Mouse (Mus musculus): ENCODE data around the gene Mapkapk2. TPM values are rescaled to one million over a fixed set of nuclear protein-coding genes. Genes with fewer than 3 reads are reported as not detected.

Mapkapk2 gene
- total and polyA plus RNA-seq, 3 experiments: 196 to 363 (median 283) TPM

DNA sequence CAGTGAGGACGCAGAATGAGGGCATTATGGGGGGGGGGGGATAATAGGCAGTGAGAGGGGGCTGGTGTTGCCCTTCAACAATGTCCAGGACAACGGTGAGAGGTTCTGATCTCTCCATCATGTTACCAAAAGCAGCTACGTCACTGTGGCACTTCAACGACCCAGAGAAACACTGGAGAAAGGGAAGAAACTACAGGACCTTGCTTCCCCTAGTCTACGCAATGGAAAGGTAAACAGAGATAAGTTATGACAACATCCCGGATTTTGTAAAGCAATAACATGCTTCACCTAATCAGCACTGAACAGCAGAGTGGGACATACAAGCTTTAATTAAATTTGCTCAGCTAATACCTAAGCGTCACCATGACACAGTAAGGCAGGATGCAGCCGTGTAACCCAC, 3.7 kb downstream of the Mapkapk2 start:
- intact Hi-C loops (cut with DNase I): loop anchor here (10.0 kb wide), 1 partner anchor 379 kb away; the partner anchor contains the start of genes Gm29427 and Yod1
- WGBS: 46% methylated on average over 8 of the region's 8 CpGs
- Histone ChIP-seq H3K36me3 (ENCODE audit: control insufficient read depth, insufficient read depth, low read length) (peaks cover 14% of the 10 kb centered on the region), H3K27me3 (ENCODE audit: control insufficient read depth, insufficient read depth, low read length) (no peaks in the 10 kb centered on the region), H3K27ac (peak overlapping the region; percentile 87), H3K9ac (ENCODE audit: low read depth, low read length) (no peak overlapping the region), H3K4me1 (ENCODE audit: control insufficient read depth, insufficient read depth, low read length) (peaks cover 41% of the 10 kb centered on the region), H3K4me3 (no peak overlapping the region), H3K79me2 (replicated peaks; ENCODE audit: control insufficient read depth, insufficient read depth, low read length) (peaks cover 11% of the 10 kb centered on the region)
- no peak for TF ChIP-seq POLR2A (IDR thresholded peaks at IDR 0.05; ENCODE audit: insufficient read depth, low read depth, low read length)
- no peak for TF ChIP-seq EP300 (IDR thresholded peaks at IDR 0.05; ENCODE audit: insufficient read depth, low read depth, low read length)
- DNase-seq: no peak

- peaks cover 46% of the 10 kb centered on the region for H3K4me1 ChIP-seq (ENCODE audit: control insufficient read depth, insufficient read depth, low read length)
- peaks cover 14% of the 10 kb centered on the region for H3K36me3 ChIP-seq (ENCODE audit: control insufficient read depth, insufficient read depth, low read length)
- H3K79me2 ChIP-seq (replicated peaks; ENCODE audit: control insufficient read depth, insufficient read depth, low read length): peaks cover 13% of the 10 kb centered on the region
- intact Hi-C loops (cut with DNase I): loop anchor here (10.0 kb wide), 1 partner anchor 378 kb away; the partner anchor contains the start of genes Gm29427 and Yod1
- H3K27ac ChIP-seq: peak overlapping the region; percentile 87
- H3K27me3 ChIP-seq (ENCODE audit: control insufficient read depth, insufficient read depth, low read length): no peaks in the 10 kb centered on the region
- WGBS: 85% methylated on average over 3 of the region's 3 CpGs
- H3K4me3 ChIP-seq: no peak overlapping the region
- DNase-seq: no peak
- H3K9ac ChIP-seq (ENCODE audit: low read depth, low read length): no peak overlapping the region
- TF ChIP-seq EP300 (IDR thresholded peaks at IDR 0.05; ENCODE audit: insufficient read depth, low read depth, low read length): no peak
These were observed 4.8 kb downstream of the Mapkapk2 start for GRCm38 (mm10) chr1:131092846-131093245.

DNA sequence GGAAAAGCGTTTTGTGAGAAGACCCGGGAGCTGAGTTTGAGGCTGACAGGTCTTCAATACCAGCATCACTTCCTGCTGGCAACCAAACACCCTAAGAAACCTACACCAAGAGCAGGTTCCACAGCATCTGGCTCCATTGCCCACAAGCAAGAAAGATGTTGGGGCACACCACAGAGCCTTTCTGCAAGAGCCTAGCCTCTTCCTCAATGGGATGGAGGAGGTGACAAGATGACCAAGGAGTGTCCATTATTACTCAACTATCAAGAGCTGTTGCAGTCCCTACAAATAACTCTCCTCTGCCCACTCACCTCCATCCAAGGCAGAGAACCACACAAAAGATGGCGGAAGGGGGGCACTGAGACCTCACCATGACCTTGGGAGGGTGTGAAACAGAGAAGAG, 5.5 kb downstream of the Mapkapk2 start:
- WGBS: 64% methylated on average over 3 of the region's 3 CpGs
- peak overlapping the region; percentile 87 for H3K27ac ChIP-seq
- H3K9ac ChIP-seq (ENCODE audit: low read depth, low read length): no peak overlapping the region
- H3K36me3 ChIP-seq (ENCODE audit: control insufficient read depth, insufficient read depth, low read length): peaks cover 14% of the 10 kb centered on the region
- peaks cover 50% of the 10 kb centered on the region for H3K4me1 ChIP-seq (ENCODE audit: control insufficient read depth, insufficient read depth, low read length)
- TF ChIP-seq EP300 (IDR thresholded peaks at IDR 0.05; ENCODE audit: insufficient read depth, low read depth, low read length) (no peak), CTCF (IDR thresholded peaks at IDR 0.05) (no peak)
- no peak overlapping the region for H3K4me3 ChIP-seq
- H3K27me3 ChIP-seq (ENCODE audit: control insufficient read depth, insufficient read depth, low read length): no peaks in the 10 kb centered on the region
- intact Hi-C loops (cut with DNase I): loop anchor here (10.0 kb wide), 1 partner anchor 377 kb away; the partner anchor contains the start of genes Gm29427 and Yod1
- H3K79me2 ChIP-seq (replicated peaks; ENCODE audit: control insufficient read depth, insufficient read depth, low read length): peaks cover 13% of the 10 kb centered on the region
- DNase-seq: no peak

DNA sequence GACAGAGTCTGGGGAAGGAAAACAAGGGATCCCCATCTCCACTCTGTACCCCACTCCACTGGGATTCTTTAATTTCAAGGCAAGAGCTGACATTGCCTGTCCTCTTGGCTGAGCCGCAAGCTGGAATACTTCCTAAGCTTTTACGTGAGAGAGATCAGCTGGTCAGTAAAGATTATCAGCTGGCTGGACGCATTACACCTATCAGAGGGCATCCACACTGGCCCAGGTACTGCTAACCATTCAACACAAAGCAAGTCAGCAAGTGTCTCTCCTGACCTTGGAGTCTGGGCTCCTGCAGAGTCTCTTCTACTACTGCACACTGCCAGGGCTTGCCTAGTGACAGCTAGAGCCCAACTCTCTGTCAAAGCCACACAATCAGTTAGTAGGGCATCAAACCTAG, 6.1 kb downstream of the Mapkapk2 start:
- peaks cover 13% of the 10 kb centered on the region for H3K79me2 ChIP-seq (replicated peaks; ENCODE audit: control insufficient read depth, insufficient read depth, low read length)
- 45% methylated on average over 3 of the region's 3 CpGs for WGBS
- no peak overlapping the region for H3K9ac ChIP-seq (ENCODE audit: low read depth, low read length)

DNA sequence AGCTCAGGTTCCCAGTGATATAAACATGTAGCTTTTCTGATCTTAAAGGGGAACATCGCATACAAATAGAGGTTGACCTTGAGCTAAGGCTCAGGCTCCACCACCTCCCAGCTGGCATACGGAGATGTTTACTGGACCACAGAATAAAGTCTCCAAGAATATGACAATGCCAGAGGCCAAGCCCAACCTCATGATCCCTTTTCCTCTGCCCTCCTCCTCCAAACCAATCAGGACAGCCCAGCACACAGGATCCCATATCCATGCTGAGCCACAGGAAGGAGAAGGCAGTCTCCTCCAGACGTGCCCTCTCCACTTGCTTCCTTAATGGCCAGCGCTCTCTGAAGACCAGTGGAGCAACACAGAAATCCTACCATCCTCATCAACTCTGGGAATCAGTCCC, 6.7 kb downstream of the Mapkapk2 start:
- 27% methylated on average over 4 of the region's 4 CpGs for WGBS
- Histone ChIP-seq H3K9ac (ENCODE audit: low read depth, low read length) (peak overlapping the region; percentile 3; the same call in 1 of the 2 replicates), H3K4me3 (0 out of 2 replicates have a peak overlapping the region, but pooled peaks have one; percentile 5), H3K27ac (peak overlapping the region; percentile 87), H3K79me2 (replicated peaks; ENCODE audit: control insufficient read depth, insufficient read depth, low read length) (peaks cover 13% of the 10 kb centered on the region), H3K4me1 (ENCODE audit: control insufficient read depth, insufficient read depth, low read length) (peaks cover 54% of the 10 kb centered on the region), H3K27me3 (ENCODE audit: control insufficient read depth, insufficient read depth, low read length) (no peaks in the 10 kb centered on the region), H3K36me3 (ENCODE audit: control insufficient read depth, insufficient read depth, low read length) (peaks cover 14% of the 10 kb centered on the region)
- peak; percentile 47; the same call in 1 of the 2 replicates for TF ChIP-seq POLR2A (IDR thresholded peaks at IDR 0.05; ENCODE audit: insufficient read depth, low read depth, low read length)
- no peak for TF ChIP-seq EP300 (IDR thresholded peaks at IDR 0.05; ENCODE audit: insufficient read depth, low read depth, low read length)
- TF ChIP-seq CTCF (IDR thresholded peaks at IDR 0.05): no peak
- intact Hi-C loops (cut with DNase I): loop anchor here (10.0 kb wide), 1 partner anchor 376 kb away; the partner anchor contains the start of genes Gm29427 and Yod1
- peak in 1 of 2 experiments; percentile 56 for DNase-seq

More for the DNA sequence above, 6.1 kb downstream of the Mapkapk2 start:
- H3K27me3 ChIP-seq (ENCODE audit: control insufficient read depth, insufficient read depth, low read length): no peaks in the 10 kb centered on the region
- peaks cover 55% of the 10 kb centered on the region for H3K4me1 ChIP-seq (ENCODE audit: control insufficient read depth, insufficient read depth, low read length)
- peaks cover 14% of the 10 kb centered on the region for H3K36me3 ChIP-seq (ENCODE audit: control insufficient read depth, insufficient read depth, low read length)
- peak overlapping the region; percentile 87 for H3K27ac ChIP-seq
- H3K4me3 ChIP-seq: 0 out of 2 replicates have a peak overlapping the region, but pooled peaks have one; percentile 5
- TF ChIP-seq EP300 (IDR thresholded peaks at IDR 0.05; ENCODE audit: insufficient read depth, low read depth, low read length) (0 out of 2 replicates have a peak, but pooled peaks have one; percentile 57), POLR2A (IDR thresholded peaks at IDR 0.05; ENCODE audit: insufficient read depth, low read depth, low read length) (no peak)
- peak in 1 of 2 experiments; percentile 53 for DNase-seq
- intact Hi-C loops (cut with DNase I): loop anchor here (10.0 kb wide), 1 partner anchor 377 kb away; the partner anchor contains the start of genes Gm29427 and Yod1

DNA sequence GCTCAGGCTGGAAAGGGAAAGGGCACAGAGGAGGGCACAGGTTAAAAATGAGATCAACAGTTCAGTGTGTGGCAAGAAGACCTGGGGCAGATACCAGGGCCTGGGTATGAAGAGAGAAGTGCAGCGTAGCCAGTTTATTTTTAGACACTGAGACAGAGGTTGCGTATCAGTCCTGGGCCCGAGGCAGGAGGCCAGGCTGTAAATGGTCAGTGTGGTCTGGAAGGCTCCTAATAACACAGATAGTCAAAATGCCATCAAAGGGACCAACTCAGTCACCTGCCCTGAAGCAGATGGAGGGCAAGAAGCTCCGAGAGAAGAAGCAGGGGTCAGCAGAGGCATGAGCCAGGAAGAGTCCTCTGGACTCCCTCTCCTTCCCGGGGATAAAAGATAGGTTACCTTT, 7.4 kb downstream of the Mapkapk2 start:
- peak overlapping the region; percentile 87 for H3K27ac ChIP-seq
- H3K36me3 ChIP-seq (ENCODE audit: control insufficient read depth, insufficient read depth, low read length): peaks cover 10% of the 10 kb centered on the region
- no peak overlapping the region for H3K4me3 ChIP-seq
- H3K79me2 ChIP-seq (replicated peaks; ENCODE audit: control insufficient read depth, insufficient read depth, low read length): peaks cover 13% of the 10 kb centered on the region
- H3K9ac ChIP-seq (ENCODE audit: low read depth, low read length): peak overlapping the region; percentile 54
- intact Hi-C loops (cut with DNase I): loop anchor here (10.0 kb wide), 1 partner anchor 375 kb away; the partner anchor contains the start of genes Gm29427 and Yod1
- 27% methylated on average over 5 of the region's 5 CpGs for WGBS
- peak in 1 of 2 experiments; percentile 75 for DNase-seq
- H3K4me1 ChIP-seq (ENCODE audit: control insufficient read depth, insufficient read depth, low read length): peaks cover 53% of the 10 kb centered on the region
- TF ChIP-seq POLR2A (IDR thresholded peaks at IDR 0.05; ENCODE audit: insufficient read depth, low read depth, low read length) (peak; percentile 42; the same call in 1 of the 2 replicates), EP300 (IDR thresholded peaks at IDR 0.05; ENCODE audit: insufficient read depth, low read depth, low read length) (peak; percentile 73; the same call in 1 of the 2 replicates), CTCF (IDR thresholded peaks at IDR 0.05) (no peak)
- no peaks in the 10 kb centered on the region for H3K27me3 ChIP-seq (ENCODE audit: control insufficient read depth, insufficient read depth, low read length)
